ENCODE assay signal across 23 mouse cellular contexts in genomic region chr9:50395543-50395942, GRCm38 (mm10). TPM values are rescaled to one million over a fixed set of nuclear protein-coding genes. Genes with fewer than 3 reads are reported as not detected.
DNase-seq lines count a peak whose midpoint lies in the region; ATAC-seq and TF ChIP-seq lines count a peak whose summit lies in the region.
"Had no signal": no experiment of that assay in that cellular context is flagged by ENCODE, and none has a peak within 500 bp of the region (broad histone marks: within the 10 kb centered on the region; RNA-seq: fewer than 3 reads in every experiment).

No protein-coding gene starts in this region.

- H3K4me1 ChIP-seq in heart, embryonic 12.5 days (replicated peaks), result no peaks in the 10 kb centered on the region; the same call in 1 of the 2 replicates
- no peaks in the 10 kb centered on the region for H3K4me1 ChIP-seq in lung, postnatal 0 days (ENCODE audit: insufficient read depth, low read depth, low read length)
- H3K4me1 ChIP-seq: embryonic facial prominence, embryonic 13.5 days; embryonic facial prominence, embryonic 15.5 days; forebrain, embryonic 10.5 days; forebrain, embryonic 12.5 days had no signal

- no peak for ATAC-seq in heart, embryonic 12.5 days (ENCODE audit: insufficient number of reproducible peaks, low FRiP score)
- ATAC-seq in lung, postnatal 0 days, result peak; percentile 85
- ATAC-seq: forebrain, embryonic 14.5 days; forebrain, embryonic 16.5 days had no signal

- TF ChIP-seq CTCF in lung, postnatal 0 days (IDR thresholded peaks at IDR 0.05), result no peak

- H3K36me3 ChIP-seq in heart, embryonic 12.5 days, result no peaks in the 10 kb centered on the region
- no peaks in the 10 kb centered on the region for H3K36me3 ChIP-seq in lung, postnatal 0 days (ENCODE audit: insufficient read depth, low read length)
- H3K36me3 ChIP-seq: embryonic facial prominence, embryonic 13.5 days; embryonic facial prominence, embryonic 15.5 days; forebrain, embryonic 10.5 days; forebrain, embryonic 12.5 days had no signal

- H3K27me3 ChIP-seq in heart, embryonic 12.5 days (replicated peaks), result no peaks in the 10 kb centered on the region
- H3K27me3 ChIP-seq in lung, postnatal 0 days (replicated peaks; ENCODE audit: insufficient read depth, low read length), result no peaks in the 10 kb centered on the region
- H3K27me3 ChIP-seq: embryonic facial prominence, embryonic 13.5 days; embryonic facial prominence, embryonic 15.5 days; forebrain, embryonic 12.5 days had no signal

- 55% methylated on average over 3 of the region's 3 CpGs for WGBS in heart, embryonic 12.5 days
- WGBS in lung, postnatal 0 days, result 39% methylated on average over 3 of the region's 3 CpGs

- H3K9ac ChIP-seq in heart, embryonic 12.5 days, result no peak overlapping the region
- no peak overlapping the region for H3K9ac ChIP-seq in lung, postnatal 0 days (replicated peaks; ENCODE audit: low read depth)
- H3K9ac ChIP-seq: embryonic facial prominence, embryonic 13.5 days; embryonic facial prominence, embryonic 15.5 days; forebrain, embryonic 12.5 days had no signal

- H3K4me3 ChIP-seq in heart, embryonic 12.5 days, result no peak overlapping the region
- no peak overlapping the region for H3K4me3 ChIP-seq in lung, postnatal 0 days (ENCODE audit: low read depth, low read length)
- H3K4me3 ChIP-seq: embryonic facial prominence, embryonic 13.5 days; embryonic facial prominence, embryonic 15.5 days; erythroblast, embryonic 14.5 days; forebrain, embryonic 10.5 days; forebrain, embryonic 12.5 days had no signal

- DNase-seq in heart, adult 8-10 months (ENCODE audit: low spot score), result no peak
- peak; percentile 60 for DNase-seq in lung, postnatal 0 days (ENCODE audit: low spot score)
- no peak for DNase-seq in lung, postnatal 25 days (ENCODE audit: low spot score)
- DNase-seq in 3T3-L1 (ENCODE audit: low read depth, low spot score), result peak; percentile 17
- DNase-seq in testis, postnatal 14 days (ENCODE audit: low spot score), result no peak
- DNase-seq: adrenal gland, adult 2 months; adrenal gland, postnatal 10 days; adrenal gland, postnatal 25 days; cerebellum, adult 11 months; cerebellum, adult 18-20 months; cerebellum, adult 8-10 months; cerebellum, adult 9-11 months; cerebellum, postnatal 14 days; cerebellum, postnatal 36 days; embryo, embryonic 11 days had no signal

- peaks cover 9% of the 10 kb centered on the region; the same call in 1 of the 2 replicates for H3K9me3 ChIP-seq in heart, embryonic 12.5 days (replicated peaks)
- H3K9me3 ChIP-seq in lung, postnatal 0 days (ENCODE audit: low read length), result no peaks in the 10 kb centered on the region
- H3K9me3 ChIP-seq: embryonic facial prominence, embryonic 13.5 days; embryonic facial prominence, embryonic 15.5 days; forebrain, embryonic 10.5 days; forebrain, embryonic 12.5 days had no signal

- TF ChIP-seq EP300 in lung, postnatal 0 days (IDR thresholded peaks at IDR 0.05), result peak; percentile 24; the same call in 1 of the 2 replicates

- 0 out of 2 replicates have a peak overlapping the region, but pooled peaks have one; percentile 33 for H3K27ac ChIP-seq in heart, embryonic 12.5 days (ENCODE audit: poor library complexity, severe bottlenecking)
- H3K27ac ChIP-seq in lung, postnatal 0 days (ENCODE audit: low read length), result no peak overlapping the region
- H3K27ac ChIP-seq: embryonic facial prominence, embryonic 13.5 days; embryonic facial prominence, embryonic 15.5 days; forebrain, embryonic 10.5 days; forebrain, embryonic 12.5 days had no signal

- H3K4me2 ChIP-seq in heart, embryonic 12.5 days, result no peak overlapping the region
- H3K4me2 ChIP-seq in lung, postnatal 0 days (replicated peaks; ENCODE audit: low read depth, low read length), result no peak overlapping the region
- H3K4me2 ChIP-seq: embryonic facial prominence, embryonic 13.5 days; embryonic facial prominence, embryonic 15.5 days; forebrain, embryonic 12.5 days had no signal

RNA-seq across cellular contexts. Expression of gene Rpl10-ps3, which starts 50.8 kb away (rescaled TPM):
- 150 and 157 TPM in 2 replicates for polyA plus RNA-seq in heart, embryonic 12.5 days (2016; fragmentation: Nextera tagmentation; extraction: Ambion mirVana)
- 100 to 1,000 TPM; 421 to 573 (median 516) TPM for total RNA-seq in heart, adult 8-10 months (2022)
- 206 and 214 TPM in 2 replicates for polyA plus RNA-seq in lung, postnatal 0 days (2015; fragmentation: Nextera tagmentation; extraction: Ambion mirVana)

Comparison
In these comparisons a context has a peak if more than half of its experiments do, and no peak if none do; other contexts are left out.
1. DNase-seq: peak in lung, postnatal 0 days (single experiment) and 3T3-L1 (single experiment); none in heart, adult 8-10 months (single experiment), lung, postnatal 25 days (single experiment) and testis, postnatal 14 days (single experiment).